Mouse (Mus musculus) kidney, adult 2 months (tissue): Measurements from ENCODE around the gene Ripor2. TPM values are rescaled to one million over a fixed set of nuclear protein-coding genes. Genes with fewer than 3 reads are reported as not detected.

Source experiments
- DNase-seq: peaks from one replicate; pipeline ENCODE4 v3.0.0; 2021
- H3K27ac ChIP-seq: fragments of 200-500 bp; 2 replicates; pipeline ENCODE4 v1.5.1; 2012; ENCODE audit warnings: low read depth, low read length, control low read depth, inconsistent platforms; ENCODE audit not compliant: insufficient read depth
- H3K27me3 ChIP-seq: fragments of 200-500 bp; replicated peaks from 2 replicates; pipeline ENCODE4 v1.6.1; 2012; ENCODE audit warnings: mild to moderate bottlenecking, moderate library complexity, low read length, inconsistent platforms; ENCODE audit not compliant: control insufficient read depth, insufficient read depth
- H3K36me3 ChIP-seq: fragments of 200-500 bp; 2 replicates; pipeline ENCODE4 v1.6.1; 2012; ENCODE audit warnings: mild to moderate bottlenecking, moderate library complexity, low read length, inconsistent platforms; ENCODE audit not compliant: control insufficient read depth, insufficient read depth
- H3K4me1 ChIP-seq: fragments of 200-500 bp; 2 replicates; pipeline ENCODE4 v1.6.1; 2011; ENCODE audit warnings: low read length; ENCODE audit not compliant: control insufficient read depth, insufficient read depth
- H3K4me3 ChIP-seq: fragments of 200-500 bp; 2 replicates; pipeline ENCODE4 v1.5.1; 2011; ENCODE audit warnings: mild to moderate bottlenecking, low read depth, low read length, control low read depth; ENCODE audit not compliant: insufficient read depth
- CTCF ChIP-seq: fragments of 200-500 bp; conservative IDR thresholded peaks from 2 replicates; pipeline ENCODE4 v1.5.1; 2011; ENCODE audit warnings: low read depth, mild to moderate bottlenecking, control low read depth, low read length, moderate library complexity, mixed read lengths; ENCODE audit not compliant: insufficient read depth, insufficient read length
- POLR2A ChIP-seq: fragments of 200-500 bp; IDR thresholded peaks from one replicate; pipeline ENCODE4 v1.6.1; 2011; ENCODE audit warnings: low read depth, low read length, control low read depth
- WGBS: fragments of 180-500 bp; shearing (Covaris S2); methylation state at CpG from one replicate; pipeline ENCODE4 v1.1.7; 2018; 5-methylcytosine and 5-hydroxymethylcytosine counted together
- polyA plus RNA-seq: library from polyadenylated mRNA; depleted of rRNA; stranded (reverse); fragments of >200 nt; gene quantifications from 2 replicates; pipeline ENCODE4 v1.2.3, GENCODE M21; 2012

Ripor2 gene
- polyA plus RNA-seq, 1 experiment, result 3.7 TPM

GRCm38 (mm10) chr13:24619711-24620110, 37.7 kb downstream of the Ripor2 start:
- H3K4me3 ChIP-seq, result no peak overlapping the region
- H3K27ac ChIP-seq, result peak overlapping the region; percentile 81
- TF ChIP-seq CTCF (no peak), POLR2A (no peak)
- no peaks in the 10 kb centered on the region for H3K4me1 ChIP-seq
- WGBS, result 79% methylated on average over 1 of the region's 1 CpGs
- no peaks in the 10 kb centered on the region for H3K27me3 ChIP-seq
- no peaks in the 10 kb centered on the region for H3K36me3 ChIP-seq
- no peak for DNase-seq

- H3K36me3 ChIP-seq, result no peaks in the 10 kb centered on the region
- TF ChIP-seq POLR2A, result no peak
- no peak for TF ChIP-seq CTCF
- no peaks in the 10 kb centered on the region for H3K4me1 ChIP-seq
- no peak overlapping the region for H3K27ac ChIP-seq
- DNase-seq, result peak; percentile 89
- 10% methylated on average over 6 of the region's 6 CpGs for WGBS
- H3K27me3 ChIP-seq, result no peaks in the 10 kb centered on the region
- H3K4me3 ChIP-seq, result no peak overlapping the region
Observed at GRCm38 (mm10) chr13:24620439-24620838, 38.5 kb downstream of the Ripor2 start.

GRCm38 (mm10) chr13:24623631-24624030, 41.6 kb downstream of the Ripor2 start:
- 81% methylated on average over 4 of the region's 4 CpGs for WGBS
- Histone ChIP-seq H3K27me3 (no peaks in the 10 kb centered on the region), H3K4me1 (no peaks in the 10 kb centered on the region), H3K27ac (no peak overlapping the region), H3K4me3 (no peak overlapping the region), H3K36me3 (no peaks in the 10 kb centered on the region)
- TF ChIP-seq CTCF (no peak), POLR2A (no peak)
- no peak for DNase-seq

- no peaks in the 10 kb centered on the region for H3K27me3 ChIP-seq
Observed at GRCm38 (mm10) chr13:24625071-24625470, 43.1 kb downstream of the Ripor2 start.

GRCm38 (mm10) chr13:24626698-24627436, 44.9 kb downstream of the Ripor2 start:
- Histone ChIP-seq H3K36me3 (no peaks in the 10 kb centered on the region), H3K27me3 (no peaks in the 10 kb centered on the region), H3K4me1 (no peaks in the 10 kb centered on the region), H3K4me3 (no peak overlapping the region), H3K27ac (no peak overlapping the region)
- DNase-seq, result no peak
- 91% methylated on average over 6 of the region's 6 CpGs for WGBS
- no peak for TF ChIP-seq POLR2A
- TF ChIP-seq CTCF, result no peak

More at GRCm38 (mm10) chr13:24625071-24625470, 43.1 kb downstream of the Ripor2 start:
- no peak overlapping the region for H3K4me3 ChIP-seq
- WGBS, result 76% methylated on average over 5 of the region's 5 CpGs
- DNase-seq, result no peak
- H3K4me1 ChIP-seq, result no peaks in the 10 kb centered on the region
- TF ChIP-seq POLR2A, result no peak
- no peak for TF ChIP-seq CTCF
- no peaks in the 10 kb centered on the region for H3K36me3 ChIP-seq
- no peak overlapping the region for H3K27ac ChIP-seq

GRCm38 (mm10) chr13:24628192-24628591, 46.2 kb downstream of the Ripor2 start:
- H3K4me1 ChIP-seq, result no peaks in the 10 kb centered on the region
- H3K27ac ChIP-seq, result no peak overlapping the region
- H3K27me3 ChIP-seq, result no peaks in the 10 kb centered on the region
- no peaks in the 10 kb centered on the region for H3K36me3 ChIP-seq
- H3K4me3 ChIP-seq, result no peak overlapping the region
- 83% methylated on average over 4 of the region's 4 CpGs for WGBS
- TF ChIP-seq POLR2A (no peak), CTCF (no peak)
- DNase-seq, result no peak

GRCm38 (mm10) chr13:24629073-24629621, 47.2 kb downstream of the Ripor2 start:
- DNase-seq, result no peak
- WGBS, result 58% methylated on average over 6 of the region's 6 CpGs
- TF ChIP-seq POLR2A (no peak), CTCF (no peak)
- H3K4me1 ChIP-seq, result no peaks in the 10 kb centered on the region
- no peaks in the 10 kb centered on the region for H3K36me3 ChIP-seq
- H3K27ac ChIP-seq, result no peak overlapping the region
- no peaks in the 10 kb centered on the region for H3K27me3 ChIP-seq
- H3K4me3 ChIP-seq, result no peak overlapping the region
